Mouse (Mus musculus): ENCODE data around the gene Atp2b1.

DNA sequence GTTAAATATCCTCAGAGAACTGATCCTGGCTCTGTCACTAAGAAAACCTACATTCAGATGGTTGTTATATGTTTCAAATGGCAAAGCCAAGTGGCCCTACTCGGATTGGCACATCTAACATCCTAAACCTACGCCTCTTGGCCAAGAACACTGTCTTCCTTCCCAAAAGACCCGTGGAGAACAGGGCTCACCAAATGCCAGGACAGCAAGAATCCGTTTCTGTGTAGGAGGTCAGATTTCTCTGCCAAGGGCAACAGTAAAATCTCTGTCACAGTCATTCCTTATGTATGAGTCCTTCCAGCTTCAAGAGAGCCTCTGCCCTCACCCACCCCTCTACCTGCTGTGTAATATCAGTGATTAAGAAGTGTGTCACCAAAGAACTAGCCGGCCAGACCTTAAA, 148.3 kb downstream of the Atp2b1 start:
- TF ChIP-seq GATA1 (IDR thresholded peaks at IDR 0.05; ENCODE audit: borderline replicate concordance, low read length): no peak
- TF ChIP-seq FLI1 (IDR thresholded peaks at IDR 0.05; ENCODE audit: low read length): no peak
